Mouse (Mus musculus): ENCODE measurements around the gene Dph5. TPM values are rescaled to one million over a fixed set of nuclear protein-coding genes. Genes with fewer than 3 reads are reported as not detected.

The Dph5 gene
- 28.8 and 29.4 TPM in 2 replicates for polyA plus RNA-seq (2015; fragmentation: Nextera tagmentation; extraction: Ambion mirVana)

DNA sequence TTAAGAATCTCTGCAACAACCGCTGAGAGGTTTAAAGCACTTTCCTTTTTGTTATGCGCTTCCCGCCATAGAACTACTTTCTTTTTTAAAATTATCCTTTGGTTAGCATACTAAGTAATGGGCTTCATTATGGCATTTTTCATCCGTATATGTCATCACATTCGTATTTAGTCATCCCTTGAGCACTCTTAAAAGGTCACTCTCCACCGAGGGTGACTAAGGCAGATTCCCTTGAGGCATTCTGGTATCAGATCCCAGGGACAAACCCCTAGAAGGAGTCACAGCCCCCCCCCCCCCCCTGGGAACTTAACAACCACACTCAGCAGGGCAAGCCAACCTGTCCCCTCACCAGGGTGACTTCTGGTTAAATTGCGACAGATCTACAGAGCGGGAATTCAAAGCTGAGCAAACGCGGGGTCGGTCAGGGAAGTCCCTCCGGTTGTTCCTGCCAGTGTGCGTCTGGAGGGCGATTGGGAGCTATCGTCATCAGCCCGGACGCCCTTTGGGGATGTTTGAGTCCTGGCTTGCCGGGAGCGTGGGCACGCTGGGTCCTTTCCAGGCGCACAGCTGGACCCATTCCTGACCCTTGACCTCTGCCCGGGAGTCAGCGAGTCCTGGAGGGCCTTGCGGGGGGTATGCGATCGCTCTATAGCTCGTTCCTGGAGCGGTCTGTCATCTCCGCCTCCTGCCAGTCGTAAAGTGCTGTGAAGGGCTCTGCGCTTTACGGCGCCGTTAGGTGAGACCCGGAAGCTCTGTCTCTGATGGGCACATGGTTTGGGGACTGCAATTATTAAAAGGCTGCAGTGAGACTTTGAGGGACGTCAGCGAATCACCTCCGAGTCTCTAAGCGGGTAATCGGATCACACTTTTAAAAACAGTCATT lies at the start of gene Dph5:
Gene Dph5, plus strand, starts transcription at position 411 of the 883 bp plus-strand sequence.
- Histone ChIP-seq H3K9me3 (no peaks in the 10 kb centered on the region), H3K4me3 (peak within 1 kb of the TSS; percentile 92), H3K27me3 (no peaks in the 10 kb centered on the region), H3K4me2 (replicated peaks) (peak within 1 kb of the TSS; percentile 76), H3K27ac (replicated peaks) (peak within 1 kb of the TSS; percentile 91), H3K4me1 (peaks cover 8% of the 10 kb centered on the region), H3K36me3 (no peaks in the 10 kb centered on the region), H3K9ac (replicated peaks) (peak within 1 kb of the TSS; percentile 95)
- under 1% methylated on average over 40 of the region's 40 CpGs for WGBS
- peak; percentile 98 for ATAC-seq (replicated peaks)

DNA sequence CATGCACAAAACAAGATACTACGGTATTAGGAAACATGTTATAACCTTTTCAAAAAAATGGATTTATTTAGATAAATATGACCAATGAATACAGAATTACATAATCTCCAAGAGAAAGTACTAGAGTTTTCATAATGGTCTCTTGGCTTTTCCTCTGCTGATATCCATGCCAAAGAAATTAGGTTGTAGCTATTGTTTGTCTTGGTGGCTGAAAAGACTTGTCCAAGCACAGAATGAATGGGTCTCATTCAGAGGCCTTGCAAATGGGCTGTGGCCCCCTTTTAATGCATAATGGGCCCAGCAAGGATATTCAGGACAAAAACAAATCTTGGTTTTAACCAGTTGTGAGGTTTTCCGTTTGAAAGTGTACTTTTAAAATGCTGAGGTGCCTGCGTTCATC lies 43.1 kb upstream of the Dph5 start:
- H3K4me1 ChIP-seq = peaks cover 16% of the 10 kb centered on the region
- H3K9me3 ChIP-seq = no peaks in the 10 kb centered on the region
- H3K4me3 ChIP-seq = no peak overlapping the region
- WGBS = 18% methylated on average over 3 of the region's 3 CpGs
- peak; percentile 70 for ATAC-seq (replicated peaks)
- no peak overlapping the region for H3K9ac ChIP-seq (replicated peaks)
- no peaks in the 10 kb centered on the region for H3K36me3 ChIP-seq
- peak overlapping the region; percentile 60 for H3K27ac ChIP-seq (replicated peaks)
- no peak overlapping the region for H3K4me2 ChIP-seq (replicated peaks)
- no peaks in the 10 kb centered on the region for H3K27me3 ChIP-seq

DNA sequence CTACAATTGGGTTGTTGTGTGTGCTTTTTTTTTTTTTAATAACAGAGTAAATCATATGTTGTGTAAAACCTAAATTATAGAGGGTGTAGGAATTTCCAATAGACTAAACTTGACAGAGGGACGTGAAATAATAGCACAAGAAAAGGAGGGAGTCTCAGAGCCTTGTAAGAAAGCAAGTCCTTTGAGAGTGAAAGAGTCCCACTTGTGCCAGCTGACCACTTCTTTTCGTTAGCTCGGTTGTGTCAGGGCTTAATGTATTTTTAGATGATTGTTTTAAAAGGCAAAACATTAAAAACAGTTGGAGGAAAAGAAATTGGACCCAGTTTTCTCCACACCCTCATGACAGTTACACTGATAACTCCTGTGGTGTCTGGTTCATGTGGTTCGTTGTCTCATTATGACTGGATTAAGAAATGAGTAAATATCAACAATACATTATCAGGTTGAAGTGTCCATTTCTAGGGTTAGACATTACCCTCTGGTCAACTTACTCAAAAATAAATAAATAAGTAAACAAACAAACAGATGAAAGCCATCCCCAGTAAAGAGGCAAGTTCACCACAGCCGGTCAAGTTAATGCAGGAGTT lies 42.5 kb upstream of the Dph5 start:
- WGBS = 20% methylated on average over 5 of the region's 5 CpGs
- H3K4me2 ChIP-seq (replicated peaks) = no peak overlapping the region
- H3K27me3 ChIP-seq = no peaks in the 10 kb centered on the region
- H3K4me1 ChIP-seq = peaks cover 16% of the 10 kb centered on the region
- H3K9ac ChIP-seq (replicated peaks) = no peak overlapping the region
- peak overlapping the region; percentile 60 for H3K27ac ChIP-seq (replicated peaks)
- peak; percentile 60 for ATAC-seq (replicated peaks)
- no peak overlapping the region for H3K4me3 ChIP-seq
- H3K36me3 ChIP-seq = no peaks in the 10 kb centered on the region
- H3K9me3 ChIP-seq = no peaks in the 10 kb centered on the region

- H3K4me1 ChIP-seq = peaks cover 16% of the 10 kb centered on the region
- no peak overlapping the region for H3K9ac ChIP-seq (replicated peaks)
- ATAC-seq (replicated peaks) = 0 out of 2 replicates have a peak, but pooled peaks have one; percentile 32
- no peaks in the 10 kb centered on the region for H3K36me3 ChIP-seq
- H3K4me2 ChIP-seq (replicated peaks) = no peak overlapping the region
- peak overlapping the region; percentile 60 for H3K27ac ChIP-seq (replicated peaks)
- no peaks in the 10 kb centered on the region for H3K27me3 ChIP-seq
- WGBS = 7% methylated on average over 1 of the region's 1 CpGs
- H3K9me3 ChIP-seq = no peaks in the 10 kb centered on the region
- no peak overlapping the region for H3K4me3 ChIP-seq
Observed at GRCm38 (mm10) chr3:115845724-115846123, 41.9 kb upstream of the Dph5 start.

GRCm38 (mm10) chr3:115846153-115846552 lies 41.5 kb upstream of the Dph5 start:
- peak overlapping the region; percentile 60; the same call in 1 of the 2 replicates for H3K27ac ChIP-seq (replicated peaks)
- no peak for ATAC-seq (replicated peaks)

GRCm38 (mm10) chr3:115848686-115849480 lies 38.8 kb upstream of the Dph5 start:
- Histone ChIP-seq H3K36me3 (no peaks in the 10 kb centered on the region), H3K9me3 (no peaks in the 10 kb centered on the region)
- WGBS = 91% methylated on average over 11 of the region's 11 CpGs

More at GRCm38 (mm10) chr3:115846153-115846552, 41.5 kb upstream of the Dph5 start:
- Histone ChIP-seq H3K9ac (replicated peaks) (no peak overlapping the region), H3K4me2 (replicated peaks) (no peak overlapping the region), H3K27me3 (no peaks in the 10 kb centered on the region), H3K4me1 (peaks cover 16% of the 10 kb centered on the region), H3K9me3 (no peaks in the 10 kb centered on the region), H3K4me3 (no peak overlapping the region), H3K36me3 (no peaks in the 10 kb centered on the region)
- 69% methylated on average over 5 of the region's 5 CpGs for WGBS

DNA sequence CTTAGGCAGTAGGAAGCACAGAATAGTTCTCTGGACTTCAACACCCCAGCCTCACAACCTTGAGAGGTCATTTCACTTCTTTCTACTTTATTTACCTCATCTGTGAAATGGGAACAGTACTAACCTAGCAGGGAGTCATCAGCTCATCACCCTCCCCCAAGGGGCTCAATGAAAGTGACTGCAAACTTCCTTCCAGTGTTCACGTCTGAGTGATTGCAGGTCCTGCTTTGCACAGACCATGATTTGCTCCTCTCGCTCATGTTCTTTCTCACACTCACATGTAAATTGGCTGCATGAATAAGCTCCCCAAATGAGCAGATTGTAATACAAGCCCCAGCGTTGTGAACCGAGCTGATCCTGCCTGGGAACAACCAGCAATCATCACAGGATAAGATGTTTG lies 36.7 kb upstream of the Dph5 start:
- Histone ChIP-seq H3K9me3 (no peaks in the 10 kb centered on the region), H3K27ac (replicated peaks) (no peak overlapping the region), H3K4me3 (no peak overlapping the region), H3K4me2 (replicated peaks) (no peak overlapping the region), H3K9ac (replicated peaks) (no peak overlapping the region), H3K4me1 (peaks cover 7% of the 10 kb centered on the region), H3K36me3 (no peaks in the 10 kb centered on the region), H3K27me3 (no peaks in the 10 kb centered on the region)
- 34% methylated on average over 4 of the region's 4 CpGs for WGBS
- ATAC-seq (replicated peaks) = no peak

More at GRCm38 (mm10) chr3:115848686-115849480, 38.8 kb upstream of the Dph5 start:
- no peak overlapping the region for H3K4me2 ChIP-seq (replicated peaks)
- H3K4me3 ChIP-seq = no peak overlapping the region
- H3K27me3 ChIP-seq = no peaks in the 10 kb centered on the region
- H3K27ac ChIP-seq (replicated peaks) = no peak overlapping the region
- no peak for ATAC-seq (replicated peaks)
- peaks cover 16% of the 10 kb centered on the region for H3K4me1 ChIP-seq
- no peak overlapping the region for H3K9ac ChIP-seq (replicated peaks)

DNA sequence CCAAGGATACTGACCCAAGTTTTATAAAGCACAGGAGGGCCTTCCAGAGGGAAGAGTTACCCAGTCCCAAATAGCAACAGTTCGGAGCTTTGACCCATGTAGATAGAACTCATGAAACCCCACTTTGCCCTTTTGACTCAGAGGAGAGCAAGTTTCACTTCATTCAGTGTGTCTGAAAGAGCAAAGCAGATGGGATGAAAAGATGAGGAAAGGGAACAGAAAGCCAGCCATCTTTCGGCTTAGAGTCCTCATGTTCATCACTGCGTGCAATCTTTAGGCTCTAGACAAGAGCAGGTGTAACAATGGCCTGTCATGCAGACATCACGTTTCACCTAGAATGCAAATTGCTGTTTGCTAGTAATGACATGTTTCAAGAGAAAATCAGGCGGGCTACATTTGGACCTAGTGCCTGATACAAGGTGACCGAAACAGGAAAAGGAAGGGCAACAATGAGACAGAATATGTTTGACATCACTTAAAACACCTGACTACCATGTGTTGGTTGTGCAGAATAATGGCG lies 32.9 kb upstream of the Dph5 start:
- Histone ChIP-seq H3K4me3 (no peak overlapping the region), H3K4me2 (replicated peaks) (no peak overlapping the region), H3K36me3 (no peaks in the 10 kb centered on the region), H3K27me3 (no peaks in the 10 kb centered on the region), H3K9ac (replicated peaks) (no peak overlapping the region), H3K9me3 (no peaks in the 10 kb centered on the region), H3K27ac (replicated peaks) (no peak overlapping the region), H3K4me1 (peaks cover 23% of the 10 kb centered on the region)
- ATAC-seq (replicated peaks) = no peak
- WGBS = 93% methylated on average over 7 of the region's 7 CpGs

DNA sequence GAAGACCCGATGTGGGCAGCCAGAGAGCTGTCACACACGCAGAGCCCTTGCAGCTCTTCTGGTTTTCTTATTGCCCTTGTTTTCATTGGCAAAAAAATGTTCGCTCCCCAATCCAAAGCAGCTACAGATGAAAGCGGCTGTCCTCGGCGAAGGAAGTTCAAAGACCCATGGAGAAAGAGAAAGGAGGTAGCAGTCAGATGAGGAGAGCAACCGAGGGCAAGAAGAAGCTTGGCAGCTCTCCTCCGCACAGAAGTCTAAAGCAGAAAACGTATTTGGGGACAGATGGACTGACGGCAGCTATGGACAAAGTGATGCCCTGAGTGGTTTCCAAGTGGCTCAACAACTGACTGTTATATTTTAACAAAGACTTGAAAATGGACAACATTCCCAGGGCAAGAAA lies 32.1 kb upstream of the Dph5 start:
- H3K9ac ChIP-seq (replicated peaks) = no peak overlapping the region
- ATAC-seq (replicated peaks) = no peak

GRCm38 (mm10) chr3:115856484-115857022 lies 31.1 kb upstream of the Dph5 start:
- Histone ChIP-seq H3K4me1 (peaks cover 23% of the 10 kb centered on the region), H3K27me3 (no peaks in the 10 kb centered on the region), H3K4me2 (replicated peaks) (0 out of 2 replicates have a peak overlapping the region, but pooled peaks have one; percentile 1), H3K9me3 (no peaks in the 10 kb centered on the region), H3K9ac (replicated peaks) (no peak overlapping the region), H3K27ac (replicated peaks) (peak overlapping the region; percentile 59), H3K36me3 (no peaks in the 10 kb centered on the region), H3K4me3 (no peak overlapping the region)
- 2% methylated on average over 8 of the region's 8 CpGs for WGBS
- peak; percentile 82 for ATAC-seq (replicated peaks)

More for the DNA sequence above, 32.1 kb upstream of the Dph5 start:
- no peak overlapping the region for H3K4me2 ChIP-seq (replicated peaks)
- H3K4me1 ChIP-seq = peaks cover 23% of the 10 kb centered on the region
- H3K4me3 ChIP-seq = no peak overlapping the region
- no peaks in the 10 kb centered on the region for H3K27me3 ChIP-seq
- no peaks in the 10 kb centered on the region for H3K9me3 ChIP-seq
- 16% methylated on average over 10 of the region's 10 CpGs for WGBS
- no peaks in the 10 kb centered on the region for H3K36me3 ChIP-seq
- peak overlapping the region; percentile 66 for H3K27ac ChIP-seq (replicated peaks)

- H3K9ac ChIP-seq (replicated peaks) = no peak overlapping the region
- H3K4me2 ChIP-seq (replicated peaks) = no peak overlapping the region; the same call in 1 of the 2 replicates
- 0 out of 2 replicates have a peak, but pooled peaks have one; percentile 37 for ATAC-seq (replicated peaks)
- WGBS = 26% methylated on average over 10 of the region's 10 CpGs
- H3K9me3 ChIP-seq = no peaks in the 10 kb centered on the region
- peak overlapping the region; percentile 59; the same call in 1 of the 2 replicates for H3K27ac ChIP-seq (replicated peaks)
- H3K36me3 ChIP-seq = no peaks in the 10 kb centered on the region
- no peak overlapping the region for H3K4me3 ChIP-seq
- H3K4me1 ChIP-seq = peaks cover 23% of the 10 kb centered on the region
- H3K27me3 ChIP-seq = no peaks in the 10 kb centered on the region
Observed at GRCm38 (mm10) chr3:115857436-115857835, 30.2 kb upstream of the Dph5 start.
